Mouse (Mus musculus): ENCODE data around the gene Errfi1.

- no peak for TF ChIP-seq CTCF (IDR thresholded peaks at IDR 0.05; ENCODE audit: borderline replicate concordance, insufficient read depth, low read length)
- TF ChIP-seq POLR2A (IDR thresholded peaks at IDR 0.05; ENCODE audit: low read depth, low read length): no peak
Observed at GRCm38 (mm10) chr4:150819126-150819910, 34.4 kb upstream of the Errfi1 start.
